Mouse (Mus musculus): ENCODE data around the gene Flt3l. TPM values are rescaled to one million over a fixed set of nuclear protein-coding genes. Genes with fewer than 3 reads are reported as not detected.
A peak's percentile ranks its signal among the peaks of the same experiment; 100 is the strongest.
"Not testable (repeated sequence)": the region's sequence is repeated elsewhere in the genome, so short reads cannot be mapped to it uniquely, and the experiment has no call there.

Gene Flt3l
- polyA plus RNA-seq, 1 experiment, result 24.4 TPM

GRCm38 (mm10) chr7:45154993-45155514 is 18.8 kb upstream of the Flt3l start:
- H3K4me3 ChIP-seq (replicated peaks; ENCODE audit: insufficient read depth, low read depth, low read length), result peak overlapping the region; percentile 96
- peak overlapping the region; percentile 62; the same call in 1 of the 2 replicates for H3K27ac ChIP-seq (ENCODE audit: insufficient read depth, low read length)
- peak; percentile 67 to 70 for DNase-seq
- H3K27me3 ChIP-seq (ENCODE audit: control insufficient read depth, insufficient read depth, low read length), result no peaks in the 10 kb centered on the region
- WGBS, result 52% methylated on average over 12 of the region's 12 CpGs
- TF ChIP-seq CTCF (IDR thresholded peaks at IDR 0.05; ENCODE audit: borderline replicate concordance, insufficient read depth, low read depth, low read length) (peak; percentile 58), POLR2A (IDR thresholded peaks at IDR 0.05; ENCODE audit: borderline replicate concordance, insufficient read depth, low read length) (no peak)
- H3K4me1 ChIP-seq (ENCODE audit: control insufficient read depth, insufficient read depth, low read length), result no peaks in the 10 kb centered on the region

GRCm38 (mm10) chr7:45154096-45154992 is 18.1 kb upstream of the Flt3l start, which contains the start of the genes Pih1d1 and Aldh16a1:
Gene Pih1d1 (plus strand): TSS chr7:45154303.
Gene Aldh16a1 (minus strand): TSS chr7:45154584.
- WGBS, result 2% methylated on average over 69 of the region's 69 CpGs
- DNase-seq, result peak; percentile 97 to 98
- H3K27ac ChIP-seq (ENCODE audit: insufficient read depth, low read length), result peak within 1 kb of the TSS; percentile 90
- TF ChIP-seq POLR2A (IDR thresholded peaks at IDR 0.05; ENCODE audit: borderline replicate concordance, insufficient read depth, low read length) (peak; percentile 95), CTCF (IDR thresholded peaks at IDR 0.05; ENCODE audit: borderline replicate concordance, insufficient read depth, low read depth, low read length) (peak; percentile 35; the same call in 1 of the 2 replicates)
- H3K4me3 ChIP-seq (replicated peaks; ENCODE audit: insufficient read depth, low read depth, low read length), result peak within 1 kb of the TSS; percentile 96
- no peaks in the 10 kb centered on the region for H3K4me1 ChIP-seq (ENCODE audit: control insufficient read depth, insufficient read depth, low read length)
- H3K27me3 ChIP-seq (ENCODE audit: control insufficient read depth, insufficient read depth, low read length), result no peaks in the 10 kb centered on the region

GRCm38 (mm10) chr7:45153586-45153985 is 17.4 kb upstream of the Flt3l start:
- H3K4me1 ChIP-seq (ENCODE audit: control insufficient read depth, insufficient read depth, low read length), result no peaks in the 10 kb centered on the region
- WGBS, result under 1% methylated on average over 5 of the region's 5 CpGs
- H3K27ac ChIP-seq (ENCODE audit: insufficient read depth, low read length), result peak overlapping the region; percentile 75
- DNase-seq, result no peak
- peak overlapping the region; percentile 96 for H3K4me3 ChIP-seq (replicated peaks; ENCODE audit: insufficient read depth, low read depth, low read length)
- H3K27me3 ChIP-seq (ENCODE audit: control insufficient read depth, insufficient read depth, low read length), result no peaks in the 10 kb centered on the region
- no peak for TF ChIP-seq CTCF (IDR thresholded peaks at IDR 0.05; ENCODE audit: borderline replicate concordance, insufficient read depth, low read depth, low read length)
- TF ChIP-seq POLR2A (IDR thresholded peaks at IDR 0.05; ENCODE audit: borderline replicate concordance, insufficient read depth, low read length), result no peak

- 84% methylated on average over 2 of the region's 2 CpGs for WGBS
These were observed 16.8 kb upstream of the Flt3l start for GRCm38 (mm10) chr7:45153052-45153451.

GRCm38 (mm10) chr7:45151303-45151702 is 15.1 kb upstream of the Flt3l start:
- TF ChIP-seq POLR2A (IDR thresholded peaks at IDR 0.05; ENCODE audit: borderline replicate concordance, insufficient read depth, low read length) (no peak), CTCF (IDR thresholded peaks at IDR 0.05; ENCODE audit: borderline replicate concordance, insufficient read depth, low read depth, low read length) (no peak)
- Histone ChIP-seq H3K4me1 (ENCODE audit: control insufficient read depth, insufficient read depth, low read length) (no peaks in the 10 kb centered on the region), H3K27me3 (ENCODE audit: control insufficient read depth, insufficient read depth, low read length) (no peaks in the 10 kb centered on the region), H3K4me3 (replicated peaks; ENCODE audit: insufficient read depth, low read depth, low read length) (no peak overlapping the region), H3K27ac (ENCODE audit: insufficient read depth, low read length) (no peak overlapping the region)
- DNase-seq, result no peak
- WGBS, result 65% methylated on average over 11 of the region's 11 CpGs

More at GRCm38 (mm10) chr7:45153052-45153451, 16.8 kb upstream of the Flt3l start:
- not testable (repeated sequence) for H3K4me3 ChIP-seq (replicated peaks; ENCODE audit: insufficient read depth, low read depth, low read length); H3K4me1 ChIP-seq (ENCODE audit: control insufficient read depth, insufficient read depth, low read length); DNase-seq; H3K27ac ChIP-seq (ENCODE audit: insufficient read depth, low read length); H3K27me3 ChIP-seq (ENCODE audit: control insufficient read depth, insufficient read depth, low read length)

GRCm38 (mm10) chr7:45150321-45150720 is 14.1 kb upstream of the Flt3l start:
- H3K27ac ChIP-seq (ENCODE audit: insufficient read depth, low read length), result no peak overlapping the region

GRCm38 (mm10) chr7:45149545-45149944 is 13.3 kb upstream of the Flt3l start:
- Histone ChIP-seq H3K4me1 (ENCODE audit: control insufficient read depth, insufficient read depth, low read length) (no peaks in the 10 kb centered on the region), H3K4me3 (replicated peaks; ENCODE audit: insufficient read depth, low read depth, low read length) (no peak overlapping the region), H3K27ac (ENCODE audit: insufficient read depth, low read length) (no peak overlapping the region), H3K27me3 (ENCODE audit: control insufficient read depth, insufficient read depth, low read length) (no peaks in the 10 kb centered on the region)
- 44% methylated on average over 6 of the region's 6 CpGs for WGBS
- DNase-seq, result no peak
- TF ChIP-seq CTCF (IDR thresholded peaks at IDR 0.05; ENCODE audit: borderline replicate concordance, insufficient read depth, low read depth, low read length) (no peak), POLR2A (IDR thresholded peaks at IDR 0.05; ENCODE audit: borderline replicate concordance, insufficient read depth, low read length) (no peak)

More at GRCm38 (mm10) chr7:45150321-45150720, 14.1 kb upstream of the Flt3l start:
- TF ChIP-seq POLR2A (IDR thresholded peaks at IDR 0.05; ENCODE audit: borderline replicate concordance, insufficient read depth, low read length) (no peak), CTCF (IDR thresholded peaks at IDR 0.05; ENCODE audit: borderline replicate concordance, insufficient read depth, low read depth, low read length) (no peak)
- no peaks in the 10 kb centered on the region for H3K4me1 ChIP-seq (ENCODE audit: control insufficient read depth, insufficient read depth, low read length)
- DNase-seq, result no peak
- no peaks in the 10 kb centered on the region for H3K27me3 ChIP-seq (ENCODE audit: control insufficient read depth, insufficient read depth, low read length)
- 81% methylated on average over 4 of the region's 4 CpGs for WGBS
- H3K4me3 ChIP-seq (replicated peaks; ENCODE audit: insufficient read depth, low read depth, low read length), result no peak overlapping the region
